Mouse (Mus musculus): Measurements from ENCODE around the gene Nrip1.
A peak's percentile ranks its signal among the peaks of the same experiment; 100 is the strongest.

Gene Nrip1

GRCm38 (mm10) chr16:76347719-76348421, 25.8 kb downstream of the Nrip1 start:
- DNase-seq (ENCODE audit: low read depth) = no peak

GRCm38 (mm10) chr16:76346371-76346770, 27.3 kb downstream of the Nrip1 start:
- DNase-seq (ENCODE audit: low read depth) = no peak

- DNase-seq (ENCODE audit: low read depth) = no peak
These were observed 28.8 kb downstream of the Nrip1 start for GRCm38 (mm10) chr16:76344761-76345368.

GRCm38 (mm10) chr16:76344030-76344429, 29.6 kb downstream of the Nrip1 start:
- DNase-seq (ENCODE audit: low read depth) = no peak

- DNase-seq (ENCODE audit: low read depth) = peak; percentile 91
These were observed 32.0 kb downstream of the Nrip1 start for GRCm38 (mm10) chr16:76341636-76342035.

- DNase-seq (ENCODE audit: low read depth) = peak; percentile 77
These were observed 34.4 kb downstream of the Nrip1 start for GRCm38 (mm10) chr16:76339256-76339655.

- DNase-seq (ENCODE audit: low read depth) = no peak
These were observed 36.3 kb downstream of the Nrip1 start for GRCm38 (mm10) chr16:76337351-76337750.

- DNase-seq (ENCODE audit: low read depth) = peak; percentile 39
These were observed 36.7 kb downstream of the Nrip1 start for GRCm38 (mm10) chr16:76336932-76337331.

- no peak for DNase-seq (ENCODE audit: low read depth)
These were observed 37.7 kb downstream of the Nrip1 start for GRCm38 (mm10) chr16:76335913-76336312.

- no peak for DNase-seq (ENCODE audit: low read depth)
These were observed 41.5 kb downstream of the Nrip1 start for GRCm38 (mm10) chr16:76332127-76332526.

- DNase-seq (ENCODE audit: low read depth) = no peak
These were observed 42.4 kb downstream of the Nrip1 start for GRCm38 (mm10) chr16:76331231-76331630.

- peak; percentile 36 for DNase-seq (ENCODE audit: low read depth)
These were observed 48.3 kb downstream of the Nrip1 start for GRCm38 (mm10) chr16:76325315-76325710.

- peak; percentile 76 for DNase-seq (ENCODE audit: low read depth)
These were observed 49.0 kb downstream of the Nrip1 start for GRCm38 (mm10) chr16:76324411-76325314.

GRCm38 (mm10) chr16:76323594-76324307, 49.9 kb downstream of the Nrip1 start:
- DNase-seq (ENCODE audit: low read depth) = peak; percentile 99

GRCm38 (mm10) chr16:76323141-76323540, 50.5 kb downstream of the Nrip1 start:
- DNase-seq (ENCODE audit: low read depth) = no peak

- DNase-seq (ENCODE audit: low read depth) = peak; percentile 61
These were observed 52.0 kb downstream of the Nrip1 start for GRCm38 (mm10) chr16:76321527-76322165.

GRCm38 (mm10) chr16:76320118-76320473, 53.5 kb downstream of the Nrip1 start:
- DNase-seq (ENCODE audit: low read depth) = no peak

GRCm38 (mm10) chr16:76319364-76320117, 54.1 kb downstream of the Nrip1 start:
- no peak for DNase-seq (ENCODE audit: low read depth)

- no peak for DNase-seq (ENCODE audit: low read depth)
These were observed 55.2 kb downstream of the Nrip1 start for GRCm38 (mm10) chr16:76318331-76318922.

Data from 416B (cell line).